Mouse (Mus musculus) limb, embryonic 12.5 days (tissue): ENCODE results near the gene Mrpl50. TPM values are rescaled to one million over a fixed set of nuclear protein-coding genes. Genes with fewer than 3 reads are reported as not detected.
A peak's percentile ranks its signal among the peaks of the same experiment; 100 is the strongest.

ENCODE experiments used
- ATAC-seq: fragments of 200-750 bp; cut with Nextera tagmentation; 2 replicates; pipeline ENCODE4 v1.8.0; 2017; ENCODE audit warnings: low read depth, moderate TSS enrichment; ENCODE audit not compliant: insufficient number of reproducible peaks, insufficient read depth, low FRiP score, low TSS enrichment
- H3K27ac ChIP-seq: fragments of 300-500 bp; sonication (generic); 2 replicates; pipeline ENCODE4 v1.5.1; 2016; ENCODE audit warnings: mild to moderate bottlenecking, moderate library complexity
- H3K27me3 ChIP-seq: fragments of 300-500 bp; sonication (generic); 2 replicates; pipeline ENCODE4 v1.6.1; 2016; ENCODE audit warnings: mild to moderate bottlenecking, moderate library complexity
- H3K36me3 ChIP-seq: fragments of 300-500 bp; sonication (generic); 2 replicates; pipeline ENCODE4 v1.6.1; 2016; ENCODE audit warnings: mild to moderate bottlenecking, moderate library complexity
- H3K4me1 ChIP-seq: fragments of 300-500 bp; sonication (generic); replicated peaks from 2 replicates; pipeline ENCODE4 v1.6.1; 2016
- H3K4me2 ChIP-seq: fragments of 300-500 bp; sonication (generic); 2 replicates; pipeline ENCODE4 v1.6.1; 2016; ENCODE audit warnings: mild to moderate bottlenecking, moderate library complexity
- H3K4me3 ChIP-seq: fragments of 300-500 bp; sonication (generic); replicated peaks from 2 replicates; pipeline ENCODE4 v1.5.1; 2016; ENCODE audit warnings: mild to moderate bottlenecking
- H3K9ac ChIP-seq: fragments of 300-500 bp; sonication (generic); replicated peaks from 2 replicates; pipeline ENCODE4 v1.6.1; 2016; ENCODE audit warnings: mild to moderate bottlenecking, moderate library complexity
- H3K9me3 ChIP-seq: fragments of 300-500 bp; sonication (generic); 2 replicates; pipeline ENCODE4 v1.6.1; 2016; ENCODE audit warnings: mild to moderate bottlenecking, moderate library complexity
- WGBS: fragments of 180-500 bp; shearing (Covaris S2); methylation state at CpG from one replicate; pipeline ENCODE4 v1.1.7; 2016; 5-methylcytosine and 5-hydroxymethylcytosine counted together
- polyA plus RNA-seq: library from polyadenylated mRNA; unstranded; fragments of >200 nt; fragmentation: Nextera tagmentation; extraction: Ambion mirVana; gene quantifications from 2 replicates; pipeline ENCODE4 v1.2.1, GENCODE M21; 2016

Mrpl50 gene
- 89.3 and 92.4 TPM in 2 replicates for polyA plus RNA-seq

- Histone ChIP-seq H3K27me3 (no peaks in the 10 kb centered on the region), H3K9me3 (0 out of 2 replicates have a peak, but pooled peaks cover 4% of the 10 kb centered on the region), H3K4me1 (peaks cover 16% of the 10 kb centered on the region), H3K9ac (peak within 1 kb of the TSS; percentile 76), H3K4me3 (peak within 1 kb of the TSS; percentile 57), H3K36me3 (peaks cover 40% of the 10 kb centered on the region), H3K27ac (peak within 1 kb of the TSS; percentile 69), H3K4me2 (peak within 1 kb of the TSS; percentile 62)
- ATAC-seq: peak; percentile 99
- WGBS: under 1% methylated on average over 41 of the region's 41 CpGs
Measured at GRCm38 (mm10) chr4:49520572-49521340, at the start of gene Mrpl50, which contains the start of gene Zfp189. Gene Mrpl50 (minus strand): TSS chr4:49521093. Gene Zfp189 (plus strand): TSS chr4:49521176.

GRCm38 (mm10) chr4:49567613-49568012 is 46.7 kb upstream of the Mrpl50 start:
- H3K27ac ChIP-seq: no peak overlapping the region
- H3K4me2 ChIP-seq: no peak overlapping the region
- H3K36me3 ChIP-seq: no peaks in the 10 kb centered on the region
- H3K4me3 ChIP-seq: no peak overlapping the region
- H3K9me3 ChIP-seq: no peaks in the 10 kb centered on the region
- H3K4me1 ChIP-seq: no peaks in the 10 kb centered on the region
- WGBS: 26% methylated on average over 3 of the region's 3 CpGs
- peak; percentile 73; the same call in 1 of the 2 replicates for ATAC-seq
- H3K9ac ChIP-seq: no peak overlapping the region
- H3K27me3 ChIP-seq: no peaks in the 10 kb centered on the region; the same call in 1 of the 2 replicates

- 68% methylated on average over 20 of the region's 20 CpGs for WGBS
- H3K9ac ChIP-seq: no peak overlapping the region
- H3K36me3 ChIP-seq: no peaks in the 10 kb centered on the region
- H3K9me3 ChIP-seq: no peaks in the 10 kb centered on the region
- H3K27me3 ChIP-seq: no peaks in the 10 kb centered on the region
- no peak overlapping the region for H3K4me2 ChIP-seq
- ATAC-seq: no peak
- no peak overlapping the region for H3K4me3 ChIP-seq
- no peaks in the 10 kb centered on the region for H3K4me1 ChIP-seq
- H3K27ac ChIP-seq: no peak overlapping the region
Measured at GRCm38 (mm10) chr4:49559915-49560772, 39.3 kb upstream of the Mrpl50 start.

- H3K4me1 ChIP-seq: no peaks in the 10 kb centered on the region
- H3K27me3 ChIP-seq: no peaks in the 10 kb centered on the region
- H3K9me3 ChIP-seq: no peaks in the 10 kb centered on the region
- no peak for ATAC-seq
- H3K4me3 ChIP-seq: no peak overlapping the region
- H3K9ac ChIP-seq: no peak overlapping the region
- H3K36me3 ChIP-seq: no peaks in the 10 kb centered on the region
- 60% methylated on average over 2 of the region's 2 CpGs for WGBS
- no peak overlapping the region for H3K27ac ChIP-seq
- no peak overlapping the region for H3K4me2 ChIP-seq
Measured at GRCm38 (mm10) chr4:49558181-49558580, 37.3 kb upstream of the Mrpl50 start.

- Histone ChIP-seq H3K27me3 (no peaks in the 10 kb centered on the region), H3K4me3 (no peak overlapping the region), H3K9ac (no peak overlapping the region), H3K27ac (no peak overlapping the region), H3K4me1 (no peaks in the 10 kb centered on the region), H3K4me2 (no peak overlapping the region), H3K9me3 (no peaks in the 10 kb centered on the region), H3K36me3 (no peaks in the 10 kb centered on the region)
- ATAC-seq: no peak
- 99% methylated on average over 7 of the region's 7 CpGs for WGBS
Measured at GRCm38 (mm10) chr4:49557375-49557774, 36.5 kb upstream of the Mrpl50 start.

- ATAC-seq: no peak
- Histone ChIP-seq H3K4me3 (no peak overlapping the region), H3K9me3 (no peaks in the 10 kb centered on the region), H3K9ac (no peak overlapping the region), H3K4me2 (no peak overlapping the region), H3K27me3 (no peaks in the 10 kb centered on the region), H3K27ac (no peak overlapping the region), H3K36me3 (no peaks in the 10 kb centered on the region), H3K4me1 (no peaks in the 10 kb centered on the region)
- 72% methylated on average over 5 of the region's 5 CpGs for WGBS
Measured at GRCm38 (mm10) chr4:49553380-49553779, 32.5 kb upstream of the Mrpl50 start.

- no peak within 1 kb of the TSS for H3K27ac ChIP-seq
- H3K36me3 ChIP-seq: no peaks in the 10 kb centered on the region
- H3K4me1 ChIP-seq: no peaks in the 10 kb centered on the region
- no peak within 1 kb of the TSS for H3K9ac ChIP-seq
- H3K9me3 ChIP-seq: no peaks in the 10 kb centered on the region
- H3K27me3 ChIP-seq: no peaks in the 10 kb centered on the region
- no peak within 1 kb of the TSS for H3K4me3 ChIP-seq
- 48% methylated on average over 3 of the region's 3 CpGs for WGBS
- H3K4me2 ChIP-seq: no peak within 1 kb of the TSS
- no peak for ATAC-seq
Measured at GRCm38 (mm10) chr4:49549383-49549782, 28.5 kb upstream of the Mrpl50 start, which contains the start of gene Aldob. Gene Aldob (minus strand): TSS chr4:49549546.

- H3K9me3 ChIP-seq: no peaks in the 10 kb centered on the region
- no peak overlapping the region for H3K4me3 ChIP-seq
- H3K27me3 ChIP-seq: no peaks in the 10 kb centered on the region
- H3K36me3 ChIP-seq: no peaks in the 10 kb centered on the region
- H3K9ac ChIP-seq: no peak overlapping the region
- no peak for ATAC-seq
- H3K4me2 ChIP-seq: no peak overlapping the region
- no peaks in the 10 kb centered on the region for H3K4me1 ChIP-seq
- WGBS: 85% methylated on average over 7 of the region's 7 CpGs
- no peak overlapping the region for H3K27ac ChIP-seq
Measured at GRCm38 (mm10) chr4:49547544-49548219, 26.8 kb upstream of the Mrpl50 start.

- no peak overlapping the region for H3K9ac ChIP-seq
- ATAC-seq: no peak
- WGBS: 76% methylated on average over 6 of the region's 6 CpGs
Measured at GRCm38 (mm10) chr4:49546873-49547543, 26.1 kb upstream of the Mrpl50 start.

GRCm38 (mm10) chr4:49546026-49546425 is 25.1 kb upstream of the Mrpl50 start:
- WGBS: 82% methylated on average over 2 of the region's 2 CpGs
- Histone ChIP-seq H3K27ac (no peak overlapping the region), H3K9ac (no peak overlapping the region), H3K36me3 (no peaks in the 10 kb centered on the region), H3K4me3 (no peak overlapping the region), H3K4me1 (no peaks in the 10 kb centered on the region), H3K9me3 (no peaks in the 10 kb centered on the region), H3K27me3 (no peaks in the 10 kb centered on the region), H3K4me2 (no peak overlapping the region)
- ATAC-seq: no peak

More at GRCm38 (mm10) chr4:49546873-49547543, 26.1 kb upstream of the Mrpl50 start:
- Histone ChIP-seq H3K27ac (no peak overlapping the region), H3K4me2 (no peak overlapping the region), H3K27me3 (no peaks in the 10 kb centered on the region), H3K4me3 (no peak overlapping the region), H3K4me1 (no peaks in the 10 kb centered on the region), H3K36me3 (no peaks in the 10 kb centered on the region), H3K9me3 (no peaks in the 10 kb centered on the region)
